Mouse (Mus musculus): ENCODE data around the gene Gns. TPM values are rescaled to one million over a fixed set of nuclear protein-coding genes. Genes with fewer than 3 reads are reported as not detected.

The Gns gene
- total and polyA plus RNA-seq, 2 experiments from 2014 or later = 40.4 to 67.8 TPM

- Histone ChIP-seq H3K4me2 (ENCODE audit: low read depth) (no peak overlapping the region), H3K9ac (no peak overlapping the region), H3K27ac (ENCODE audit: low read depth, low read length) (no peak overlapping the region), H3K9me3 (ENCODE audit: low read length) (no peaks in the 10 kb centered on the region), H3K36me3 (ENCODE audit: insufficient read depth) (peaks cover 81% of the 10 kb centered on the region), H3K27me3 (ENCODE audit: insufficient read depth, low read length) (no peaks in the 10 kb centered on the region), H3K4me1 (ENCODE audit: insufficient read depth) (no peaks in the 10 kb centered on the region), H3K4me3 (ENCODE audit: low read depth, low read length) (no peak overlapping the region)
- no peak for TF ChIP-seq CTCF (IDR thresholded peaks at IDR 0.05; ENCODE audit: low read depth)
- no peak for ATAC-seq
- no peak for DNase-seq
- 91% methylated on average over 17 of the region's 17 CpGs for whole genome bisulfite sequencing
Observed at GRCm38 (mm10) chr10:121374693-121375620, 10.1 kb downstream of the Gns start.

GRCm38 (mm10) chr10:121375649-121376493, 11.0 kb downstream of the Gns start:
- ATAC-seq (no peak), DNase-seq (no peak)
- H3K9ac ChIP-seq = no peak overlapping the region
- peaks cover 84% of the 10 kb centered on the region for H3K36me3 ChIP-seq (ENCODE audit: insufficient read depth)
- no peak overlapping the region for H3K4me2 ChIP-seq (ENCODE audit: low read depth)
- H3K27ac ChIP-seq (ENCODE audit: low read depth, low read length) = no peak overlapping the region
- no peaks in the 10 kb centered on the region for H3K27me3 ChIP-seq (ENCODE audit: insufficient read depth, low read length)
- no peak overlapping the region for H3K4me3 ChIP-seq (ENCODE audit: low read depth, low read length)
- no peak for TF ChIP-seq CTCF (IDR thresholded peaks at IDR 0.05; ENCODE audit: low read depth)
- H3K4me1 ChIP-seq (ENCODE audit: insufficient read depth) = no peaks in the 10 kb centered on the region
- 88% methylated on average over 24 of the region's 24 CpGs for WGBS
- H3K9me3 ChIP-seq (ENCODE audit: low read length) = no peaks in the 10 kb centered on the region

- TF ChIP-seq CTCF (IDR thresholded peaks at IDR 0.05; ENCODE audit: low read depth) = no peak
Observed at GRCm38 (mm10) chr10:121376530-121377271, 11.8 kb downstream of the Gns start.

GRCm38 (mm10) chr10:121379387-121379786, 14.5 kb downstream of the Gns start:
- Histone ChIP-seq H3K36me3 (ENCODE audit: insufficient read depth) (peaks cover 92% of the 10 kb centered on the region), H3K4me3 (ENCODE audit: low read depth, low read length) (no peak overlapping the region), H3K27me3 (ENCODE audit: insufficient read depth, low read length) (no peaks in the 10 kb centered on the region), H3K4me1 (ENCODE audit: insufficient read depth) (no peaks in the 10 kb centered on the region), H3K9ac (no peak overlapping the region), H3K4me2 (ENCODE audit: low read depth) (no peak overlapping the region), H3K9me3 (ENCODE audit: low read length) (no peaks in the 10 kb centered on the region), H3K27ac (ENCODE audit: low read depth, low read length) (no peak overlapping the region)
- DNase-seq (no peak), ATAC-seq (no peak)
- TF ChIP-seq CTCF (IDR thresholded peaks at IDR 0.05; ENCODE audit: low read depth) = peak; percentile 36; the same call in 1 of the 2 replicates
- 98% methylated on average over 3 of the region's 3 CpGs for WGBS

More at GRCm38 (mm10) chr10:121376530-121377271, 11.8 kb downstream of the Gns start:
- no peaks in the 10 kb centered on the region for H3K9me3 ChIP-seq (ENCODE audit: low read length)
- DNase-seq (no peak), ATAC-seq (no peak)
- H3K27me3 ChIP-seq (ENCODE audit: insufficient read depth, low read length) = no peaks in the 10 kb centered on the region
- no peak overlapping the region for H3K27ac ChIP-seq (ENCODE audit: low read depth, low read length)
- H3K36me3 ChIP-seq (ENCODE audit: insufficient read depth) = peaks cover 88% of the 10 kb centered on the region
- H3K4me1 ChIP-seq (ENCODE audit: insufficient read depth) = no peaks in the 10 kb centered on the region
- H3K4me2 ChIP-seq (ENCODE audit: low read depth) = no peak overlapping the region
- H3K4me3 ChIP-seq (ENCODE audit: low read depth, low read length) = no peak overlapping the region
- WGBS = 92% methylated on average over 24 of the region's 24 CpGs
- no peak overlapping the region for H3K9ac ChIP-seq

GRCm38 (mm10) chr10:121381280-121381679, 16.4 kb downstream of the Gns start:
- Histone ChIP-seq H3K27ac (ENCODE audit: low read depth, low read length) (no peak overlapping the region), H3K4me3 (ENCODE audit: low read depth, low read length) (no peak overlapping the region), H3K4me1 (ENCODE audit: insufficient read depth) (no peaks in the 10 kb centered on the region), H3K36me3 (ENCODE audit: insufficient read depth) (peaks cover 88% of the 10 kb centered on the region), H3K9ac (no peak overlapping the region), H3K9me3 (ENCODE audit: low read length) (no peaks in the 10 kb centered on the region), H3K4me2 (ENCODE audit: low read depth) (no peak overlapping the region), H3K27me3 (ENCODE audit: insufficient read depth, low read length) (no peaks in the 10 kb centered on the region)
- WGBS = 95% methylated on average over 18 of the region's 18 CpGs
- DNase-seq (no peak), ATAC-seq (no peak)
- TF ChIP-seq CTCF (IDR thresholded peaks at IDR 0.05; ENCODE audit: low read depth) = no peak

GRCm38 (mm10) chr10:121384710-121385109, 19.8 kb downstream of the Gns start:
- 94% methylated on average over 13 of the region's 13 CpGs for WGBS
- ATAC-seq = no peak
- H3K9ac ChIP-seq = no peak overlapping the region
- H3K27ac ChIP-seq (ENCODE audit: low read depth, low read length) = no peak overlapping the region
- no peaks in the 10 kb centered on the region for H3K27me3 ChIP-seq (ENCODE audit: insufficient read depth, low read length)
- no peak overlapping the region for H3K4me3 ChIP-seq (ENCODE audit: low read depth, low read length)
- no peaks in the 10 kb centered on the region for H3K4me1 ChIP-seq (ENCODE audit: insufficient read depth)
- no peak overlapping the region for H3K4me2 ChIP-seq (ENCODE audit: low read depth)
- H3K36me3 ChIP-seq (ENCODE audit: insufficient read depth) = peaks cover 80% of the 10 kb centered on the region
- DNase-seq = no peak
- TF ChIP-seq CTCF (IDR thresholded peaks at IDR 0.05; ENCODE audit: low read depth) = no peak
- no peaks in the 10 kb centered on the region for H3K9me3 ChIP-seq (ENCODE audit: low read length)

All from forebrain, postnatal 0 days (tissue).